In the genomic region with DNA sequence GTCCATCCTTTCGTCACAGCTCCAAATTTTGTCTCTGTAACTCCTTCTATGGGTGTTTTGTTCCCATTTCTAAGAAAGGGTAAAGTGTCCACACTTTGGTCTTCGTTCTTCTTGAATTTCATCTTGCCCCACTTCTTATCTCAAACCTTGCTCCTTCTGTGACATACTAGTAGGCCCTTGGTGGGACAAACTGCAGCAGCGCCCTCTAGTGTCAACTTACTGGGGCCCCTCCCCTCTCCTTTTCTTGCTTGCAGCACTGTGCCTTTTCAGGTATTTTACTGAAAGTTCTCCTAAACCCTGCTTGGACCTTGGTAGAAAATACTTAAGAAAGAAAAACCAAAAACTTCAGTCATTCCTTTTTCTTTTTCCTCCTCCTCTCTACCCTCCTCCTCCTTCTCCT, we compare ENCODE assay signal across 7 mouse cellular contexts.
DNase-seq lines count a peak whose midpoint lies in the region; ATAC-seq and TF ChIP-seq lines count a peak whose summit lies in the region.

No protein-coding gene starts in this region.

- TF ChIP-seq EP300 in stomach, postnatal 0 days (optimal IDR thresholded peaks at IDR 0.05) = no peak

- peak; percentile 45 for TF ChIP-seq CTCF in hindbrain, postnatal 0 days (IDR thresholded peaks at IDR 0.05; ENCODE audit: low read depth)
- peak; percentile 72 for TF ChIP-seq CTCF in Patski (IDR thresholded peaks at IDR 0.05)
- TF ChIP-seq CTCF in stomach, postnatal 0 days (IDR thresholded peaks at IDR 0.05; ENCODE audit: low read depth) = peak; percentile 73

- no peaks in the 10 kb centered on the region; the same call in 1 of the 2 replicates for H3K36me3 ChIP-seq in hindbrain, postnatal 0 days (ENCODE audit: insufficient read depth, low read length)
- H3K36me3 ChIP-seq in hindbrain, embryonic 14.5 days (replicated peaks; ENCODE audit: control insufficient read depth, insufficient read depth) = no peaks in the 10 kb centered on the region
- no peaks in the 10 kb centered on the region for H3K36me3 ChIP-seq in stomach, postnatal 0 days (ENCODE audit: control insufficient read depth, insufficient read depth, low read length)

- DNase-seq in hindbrain, postnatal 0 days (ENCODE audit: low spot score) = no peak
- no peak for DNase-seq in hindbrain, embryonic 14.5 days (ENCODE audit: low spot score)
- DNase-seq in 416B (ENCODE audit: low read depth) (peak; percentile 51), Patski (ENCODE audit: low read depth, low spot score) (no peak)
- peak; percentile 41 for DNase-seq in heart, postnatal 4 days
- peak; percentile 59 for DNase-seq in stomach, postnatal 0 days (ENCODE audit: low spot score)
- DNase-seq in right cerebral cortex, adult 2 months (ENCODE audit: low spot score in 2 of 2) = no peak

- in situ Hi-C loops in Patski (cut with MboI; ENCODE audit: low pct_unique_long_range_greater_than_20kb) = no loop called here

- no peaks in the 10 kb centered on the region for H3K4me1 ChIP-seq in hindbrain, postnatal 0 days (ENCODE audit: insufficient read depth, low read length)
- no peaks in the 10 kb centered on the region; the same call in 1 of the 2 replicates for H3K4me1 ChIP-seq in hindbrain, embryonic 14.5 days (replicated peaks; ENCODE audit: control insufficient read depth, insufficient read depth, low read length)
- H3K4me1 ChIP-seq in stomach, postnatal 0 days (replicated peaks; ENCODE audit: control insufficient read depth, insufficient read depth) = no peaks in the 10 kb centered on the region

- no peaks in the 10 kb centered on the region for H3K27me3 ChIP-seq in hindbrain, postnatal 0 days (ENCODE audit: insufficient read depth, low read length)
- H3K27me3 ChIP-seq in hindbrain, embryonic 14.5 days (ENCODE audit: control insufficient read depth, insufficient read depth, low read length) = no peaks in the 10 kb centered on the region
- H3K27me3 ChIP-seq in Patski = no peaks in the 10 kb centered on the region
- H3K27me3 ChIP-seq in stomach, postnatal 0 days (ENCODE audit: control insufficient read depth, insufficient read depth, low read length) = no peaks in the 10 kb centered on the region

- no peak overlapping the region for H3K4me3 ChIP-seq in hindbrain, postnatal 0 days (ENCODE audit: low read length)
- no peak overlapping the region for H3K4me3 ChIP-seq in hindbrain, embryonic 14.5 days (replicated peaks; ENCODE audit: low read length)
- H3K4me3 ChIP-seq in stomach, postnatal 0 days (ENCODE audit: low read depth, low read length) = no peak overlapping the region

- no peaks in the 10 kb centered on the region for H3K9me3 ChIP-seq in hindbrain, postnatal 0 days (ENCODE audit: low read length)
- H3K9me3 ChIP-seq in hindbrain, embryonic 14.5 days (ENCODE audit: control insufficient read depth, low read length) = no peaks in the 10 kb centered on the region
- H3K9me3 ChIP-seq in stomach, postnatal 0 days (ENCODE audit: control insufficient read depth, low read length) = no peaks in the 10 kb centered on the region

- 57% methylated on average over 2 of the region's 3 CpGs for whole genome bisulfite sequencing in hindbrain, postnatal 0 days
- WGBS in hindbrain, embryonic 14.5 days = 45% methylated on average over 2 of the region's 3 CpGs
- WGBS in stomach, postnatal 0 days = 61% methylated on average over 2 of the region's 3 CpGs

- no peak overlapping the region for H3K27ac ChIP-seq in hindbrain, postnatal 0 days
- H3K27ac ChIP-seq in hindbrain, embryonic 14.5 days = no peak overlapping the region
- no peak overlapping the region for H3K27ac ChIP-seq in stomach, postnatal 0 days (replicated peaks)

- H3K9ac ChIP-seq in hindbrain, postnatal 0 days (replicated peaks; ENCODE audit: low read length) = no peak overlapping the region
- no peak overlapping the region for H3K9ac ChIP-seq in hindbrain, embryonic 14.5 days
- H3K9ac ChIP-seq in stomach, postnatal 0 days (ENCODE audit: low read length) = no peak overlapping the region

- no peak for ATAC-seq in hindbrain, postnatal 0 days
- ATAC-seq in hindbrain, embryonic 14.5 days (ENCODE audit: low FRiP score) = no peak
- no peak for ATAC-seq in Patski
- ATAC-seq in stomach, postnatal 0 days (ENCODE audit: low FRiP score, low TSS enrichment) = no peak

- CTCF ChIA-PET in Patski (lab: Charles Lee) = interaction anchor here (0.7 kb wide), 1 partner anchor 13 kb away, joined by 3 read pairs; no protein-coding TSS in a partner anchor

- POLR2A ChIA-PET in Patski (lab: Charles Lee) = no interaction called here

- no peak overlapping the region for H3K4me2 ChIP-seq in hindbrain, postnatal 0 days (ENCODE audit: low read depth, low read length)
- H3K4me2 ChIP-seq in hindbrain, embryonic 14.5 days (replicated peaks) = no peak overlapping the region
- no peak overlapping the region for H3K4me2 ChIP-seq in stomach, postnatal 0 days (replicated peaks; ENCODE audit: low read depth)

Comparison
In these comparisons a context has a peak if more than half of its experiments do, and no peak if none do; other contexts are left out.
1. DNase-seq: peak in 416B (single experiment), heart, postnatal 4 days (single experiment) and stomach, postnatal 0 days (single experiment); none in hindbrain, postnatal 0 days (single experiment), hindbrain, embryonic 14.5 days (single experiment), Patski (single experiment) and right cerebral cortex, adult 2 months (0 of 2).
2. Peak in every context shown above with its lines, with median percentiles within 50 percentile points of each other: CTCF ChIP-seq.